Mouse (Mus musculus): ENCODE results near the gene Cblb. TPM values are rescaled to one million over a fixed set of nuclear protein-coding genes. Genes with fewer than 3 reads are reported as not detected.

Gene Cblb
- polyA plus RNA-seq, 1 experiment from 2014 or later, result 1.8 TPM

- H3K4me3 ChIP-seq (replicated peaks), result no peak overlapping the region
- H3K27me3 ChIP-seq, result no peaks in the 10 kb centered on the region
- H3K9me3 ChIP-seq (replicated peaks), result no peaks in the 10 kb centered on the region
- ATAC-seq (ENCODE audit: insufficient read depth), result no peak
- 69% methylated on average over 2 of the region's 2 CpGs for WGBS (ENCODE audit: insufficient replicate concordance)
- H3K9ac ChIP-seq, result no peak overlapping the region
- no peak overlapping the region for H3K4me2 ChIP-seq
- peaks cover 39% of the 10 kb centered on the region for H3K4me1 ChIP-seq (replicated peaks)
- H3K36me3 ChIP-seq (replicated peaks), result no peaks in the 10 kb centered on the region
- H3K27ac ChIP-seq (replicated peaks), result no peak overlapping the region
Observed at GRCm38 (mm10) chr16:52057335-52057734, 26.3 kb downstream of the Cblb start.

GRCm38 (mm10) chr16:52059535-52059934, 28.5 kb downstream of the Cblb start:
- Histone ChIP-seq H3K4me1 (replicated peaks) (peaks cover 42% of the 10 kb centered on the region), H3K27me3 (no peaks in the 10 kb centered on the region), H3K27ac (replicated peaks) (no peak overlapping the region), H3K4me3 (replicated peaks) (no peak overlapping the region), H3K9me3 (replicated peaks) (no peaks in the 10 kb centered on the region), H3K9ac (no peak overlapping the region), H3K4me2 (no peak overlapping the region), H3K36me3 (replicated peaks) (no peaks in the 10 kb centered on the region)
- WGBS (ENCODE audit: insufficient replicate concordance), result 46% methylated on average over 4 of the region's 4 CpGs
- peak; percentile 38; the same call in 1 of the 2 replicates for ATAC-seq (ENCODE audit: insufficient read depth)

- Histone ChIP-seq H3K4me2 (peak overlapping the region; percentile 41; the same call in 1 of the 2 replicates), H3K27me3 (no peaks in the 10 kb centered on the region), H3K36me3 (replicated peaks) (no peaks in the 10 kb centered on the region), H3K27ac (replicated peaks) (peak overlapping the region; percentile 55; the same call in 1 of the 2 replicates), H3K9me3 (replicated peaks) (no peaks in the 10 kb centered on the region), H3K4me1 (replicated peaks) (peaks cover 42% of the 10 kb centered on the region), H3K9ac (no peak overlapping the region), H3K4me3 (replicated peaks) (no peak overlapping the region)
- ATAC-seq (ENCODE audit: insufficient read depth), result peak; percentile 52
- WGBS (ENCODE audit: insufficient replicate concordance), result 39% methylated on average over 17 of the region's 17 CpGs
Observed at GRCm38 (mm10) chr16:52060100-52060719, 29.2 kb downstream of the Cblb start.

- no peaks in the 10 kb centered on the region for H3K9me3 ChIP-seq (replicated peaks)
- peaks cover 42% of the 10 kb centered on the region for H3K4me1 ChIP-seq (replicated peaks)
- no peaks in the 10 kb centered on the region for H3K36me3 ChIP-seq (replicated peaks)
- peak overlapping the region; percentile 55 for H3K27ac ChIP-seq (replicated peaks)
- no peak overlapping the region for H3K4me2 ChIP-seq
- 23% methylated on average over 4 of the region's 4 CpGs for WGBS (ENCODE audit: insufficient replicate concordance)
- peak; percentile 40 for ATAC-seq (ENCODE audit: insufficient read depth)
- H3K27me3 ChIP-seq, result no peaks in the 10 kb centered on the region
- H3K4me3 ChIP-seq (replicated peaks), result no peak overlapping the region
- no peak overlapping the region for H3K9ac ChIP-seq
Observed at GRCm38 (mm10) chr16:52061015-52061481, 30.0 kb downstream of the Cblb start.

- no peak for ATAC-seq (ENCODE audit: insufficient read depth)
- Histone ChIP-seq H3K9ac (no peak overlapping the region), H3K27ac (replicated peaks) (no peak overlapping the region), H3K4me2 (no peak overlapping the region), H3K9me3 (replicated peaks) (no peaks in the 10 kb centered on the region), H3K4me3 (replicated peaks) (no peak overlapping the region), H3K4me1 (replicated peaks) (peaks cover 47% of the 10 kb centered on the region), H3K27me3 (no peaks in the 10 kb centered on the region), H3K36me3 (replicated peaks) (no peaks in the 10 kb centered on the region)
- WGBS (ENCODE audit: insufficient replicate concordance), result 65% methylated on average over 12 of the region's 12 CpGs
Observed at GRCm38 (mm10) chr16:52064309-52065105, 33.5 kb downstream of the Cblb start.

GRCm38 (mm10) chr16:52067632-52068516, 36.8 kb downstream of the Cblb start:
- Histone ChIP-seq H3K9ac (no peak overlapping the region), H3K4me2 (peak overlapping the region; percentile 35), H3K4me1 (replicated peaks) (peaks cover 28% of the 10 kb centered on the region; the same call in 1 of the 2 replicates), H3K4me3 (replicated peaks) (no peak overlapping the region), H3K27me3 (no peaks in the 10 kb centered on the region), H3K9me3 (replicated peaks) (no peaks in the 10 kb centered on the region), H3K27ac (replicated peaks) (no peak overlapping the region), H3K36me3 (replicated peaks) (no peaks in the 10 kb centered on the region)
- 65% methylated on average over 10 of the region's 10 CpGs for WGBS (ENCODE audit: insufficient replicate concordance)
- ATAC-seq (ENCODE audit: insufficient read depth), result peak; percentile 75

GRCm38 (mm10) chr16:52068517-52068874, 37.5 kb downstream of the Cblb start:
- Histone ChIP-seq H3K4me2 (peak overlapping the region; percentile 35), H3K9ac (no peak overlapping the region), H3K4me3 (replicated peaks) (no peak overlapping the region), H3K36me3 (replicated peaks) (no peaks in the 10 kb centered on the region), H3K27ac (replicated peaks) (no peak overlapping the region), H3K4me1 (replicated peaks) (peaks cover 28% of the 10 kb centered on the region; the same call in 1 of the 2 replicates), H3K27me3 (no peaks in the 10 kb centered on the region), H3K9me3 (replicated peaks) (no peaks in the 10 kb centered on the region)
- peak; percentile 54; the same call in 1 of the 2 replicates for ATAC-seq (ENCODE audit: insufficient read depth)
- WGBS (ENCODE audit: insufficient replicate concordance), result 50% methylated on average over 3 of the region's 3 CpGs

- Histone ChIP-seq H3K36me3 (replicated peaks) (no peaks in the 10 kb centered on the region), H3K9ac (no peak overlapping the region), H3K27ac (replicated peaks) (no peak overlapping the region), H3K27me3 (no peaks in the 10 kb centered on the region), H3K4me2 (no peak overlapping the region), H3K4me3 (replicated peaks) (no peak overlapping the region), H3K4me1 (replicated peaks) (peaks cover 25% of the 10 kb centered on the region; the same call in 1 of the 2 replicates), H3K9me3 (replicated peaks) (no peaks in the 10 kb centered on the region)
- 71% methylated on average over 6 of the region's 6 CpGs for WGBS (ENCODE audit: insufficient replicate concordance)
- no peak for ATAC-seq (ENCODE audit: insufficient read depth)
Observed at GRCm38 (mm10) chr16:52069648-52070047, 38.6 kb downstream of the Cblb start.

- ATAC-seq (ENCODE audit: insufficient read depth), result no peak
- no peaks in the 10 kb centered on the region for H3K9me3 ChIP-seq (replicated peaks)
Observed at GRCm38 (mm10) chr16:52070128-52070527, 39.1 kb downstream of the Cblb start.

GRCm38 (mm10) chr16:52071290-52071689, 40.3 kb downstream of the Cblb start:
- Histone ChIP-seq H3K4me3 (replicated peaks) (no peak overlapping the region), H3K27me3 (no peaks in the 10 kb centered on the region), H3K36me3 (replicated peaks) (no peaks in the 10 kb centered on the region), H3K9ac (no peak overlapping the region), H3K4me1 (replicated peaks) (peaks cover 26% of the 10 kb centered on the region; the same call in 1 of the 2 replicates), H3K9me3 (replicated peaks) (no peaks in the 10 kb centered on the region), H3K4me2 (no peak overlapping the region), H3K27ac (replicated peaks) (no peak overlapping the region)
- ATAC-seq (ENCODE audit: insufficient read depth), result no peak
- WGBS (ENCODE audit: insufficient replicate concordance), result 54% methylated on average over 2 of the region's 2 CpGs

More at GRCm38 (mm10) chr16:52070128-52070527, 39.1 kb downstream of the Cblb start:
- Histone ChIP-seq H3K9ac (no peak overlapping the region), H3K4me1 (replicated peaks) (peaks cover 25% of the 10 kb centered on the region; the same call in 1 of the 2 replicates), H3K36me3 (replicated peaks) (no peaks in the 10 kb centered on the region), H3K4me2 (no peak overlapping the region), H3K27me3 (no peaks in the 10 kb centered on the region), H3K27ac (replicated peaks) (no peak overlapping the region), H3K4me3 (replicated peaks) (no peak overlapping the region)
- WGBS (ENCODE audit: insufficient replicate concordance), result 77% methylated on average over 5 of the region's 5 CpGs
